Mouse (Mus musculus): ENCODE measurements around the gene Cracr2b.

DNA sequence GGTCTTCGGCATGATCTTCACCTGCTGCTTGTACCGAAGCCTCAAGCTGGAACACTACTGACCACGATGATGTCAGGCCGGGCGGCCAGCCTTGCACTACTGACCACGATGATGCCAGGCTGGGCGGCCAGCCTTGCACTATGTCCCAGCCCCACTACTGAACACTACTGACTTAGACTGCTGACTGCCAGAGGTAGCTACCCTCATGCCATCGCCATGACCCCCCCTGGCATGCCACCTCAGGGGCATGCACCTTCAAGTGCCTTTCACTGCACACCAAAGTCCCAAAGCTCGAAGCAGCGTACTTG is 9.7 kb downstream of the Cracr2b start:
- TF ChIP-seq CTCF (IDR thresholded peaks at IDR 0.05) (no peak), EP300 (IDR thresholded peaks at IDR 0.05; ENCODE audit: insufficient read depth, low read depth, low read length) (no peak)
